Mouse (Mus musculus) forebrain, embryonic 11.5 days (tissue): ENCODE data around the gene Rufy3. TPM values are rescaled to one million over a fixed set of nuclear protein-coding genes. Genes with fewer than 3 reads are reported as not detected.

ENCODE experiments used
- ATAC-seq: fragments of 200-750 bp; cut with Nextera tagmentation; replicated peaks from 2 replicates; pipeline ENCODE4 v1.8.0; 2017; ENCODE audit warnings: moderate TSS enrichment; ENCODE audit not compliant: low FRiP score
- DNase-seq: peaks from one replicate; pipeline ENCODE4 v3.0.0-alpha.2; 2017; ENCODE audit warnings: low spot score
- H3K27ac ChIP-seq: fragments of 300-500 bp; sonication (generic); 2 replicates; pipeline ENCODE4 v1.5.1; 2014; ENCODE audit warnings: low read depth, low read length
- H3K27me3 ChIP-seq: fragments of 300-500 bp; sonication (generic); 2 replicates; pipeline ENCODE4 v1.6.1; 2014; ENCODE audit warnings: mild to moderate bottlenecking, low read length, mixed read lengths; ENCODE audit not compliant: control insufficient read depth, insufficient read depth
- H3K36me3 ChIP-seq: fragments of 300-500 bp; sonication (generic); 2 replicates; pipeline ENCODE4 v1.6.1; 2014; ENCODE audit warnings: mild to moderate bottlenecking, low read length, moderate library complexity, mixed read lengths; ENCODE audit not compliant: control insufficient read depth, insufficient read depth
- H3K4me1 ChIP-seq: fragments of 300-500 bp; sonication (generic); replicated peaks from 2 replicates; pipeline ENCODE4 v1.6.1; 2014; ENCODE audit warnings: low read length, mixed read lengths; ENCODE audit not compliant: control insufficient read depth, insufficient read depth
- H3K4me2 ChIP-seq: fragments of 300-500 bp; sonication (generic); 2 replicates; pipeline ENCODE4 v1.6.1; 2014; ENCODE audit warnings: low read depth, mild to moderate bottlenecking, low read length, moderate library complexity, mixed read lengths; ENCODE audit not compliant: severe bottlenecking
- H3K4me3 ChIP-seq: fragments of 300-500 bp; sonication (generic); 2 replicates; pipeline ENCODE4 v1.5.1; 2014; ENCODE audit warnings: low read depth, low read length
- H3K9ac ChIP-seq: fragments of 300-500 bp; sonication (generic); 2 replicates; pipeline ENCODE4 v1.6.1; 2014; ENCODE audit warnings: low read length
- H3K9me3 ChIP-seq: fragments of 300-500 bp; sonication (generic); 2 replicates; pipeline ENCODE4 v1.6.1; 2016; ENCODE audit warnings: low read length, mixed read lengths; ENCODE audit not compliant: control insufficient read depth
- WGBS: fragments of 180-500 bp; shearing (Covaris S2); extraction: QIAGEN DNeasy Blood & Tissue Kit; methylation state at CpG from one replicate; pipeline ENCODE4 v1.1.7; 2014; 5-methylcytosine and 5-hydroxymethylcytosine counted together
- polyA plus RNA-seq: library from polyadenylated mRNA; unstranded; fragments of >200 nt; fragmentation: Nextera tagmentation; extraction: Ambion mirVana; gene quantifications from 2 replicates; pipeline ENCODE4 v1.2.1, GENCODE M21; 2014

Gene Rufy3
- polyA plus RNA-seq, 1 experiment from 2014 or later, result 96.9 TPM

DNA sequence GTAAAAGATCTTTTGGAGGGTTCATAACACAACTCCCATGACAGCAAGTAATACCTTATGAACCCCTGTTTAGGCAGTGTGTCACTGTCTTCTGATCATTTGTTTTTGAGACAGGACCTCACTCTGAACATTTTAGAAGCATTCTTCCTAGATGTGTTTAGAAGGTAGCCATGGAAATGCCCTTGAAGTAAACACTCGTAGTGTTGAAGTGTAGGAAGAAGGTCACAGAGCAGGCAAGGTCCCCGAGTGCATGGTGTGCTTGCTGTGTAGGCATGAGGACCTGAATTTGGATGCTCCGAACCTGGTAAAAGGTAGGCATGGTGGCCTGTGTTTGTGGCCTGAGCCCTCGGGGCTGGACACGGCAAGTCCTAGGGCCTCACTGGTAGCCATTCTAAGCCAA is 66.7 kb downstream of the Rufy3 start:
- Histone ChIP-seq H3K9ac (no peak overlapping the region), H3K36me3 (peaks cover 6% of the 10 kb centered on the region; the same call in 1 of the 2 replicates), H3K27me3 (no peaks in the 10 kb centered on the region), H3K4me2 (no peak overlapping the region), H3K4me3 (no peak overlapping the region), H3K9me3 (no peaks in the 10 kb centered on the region), H3K27ac (no peak overlapping the region), H3K4me1 (no peaks in the 10 kb centered on the region)
- WGBS, result 91% methylated on average over 5 of the region's 5 CpGs
- ATAC-seq, result no peak
- no peak for DNase-seq

DNA sequence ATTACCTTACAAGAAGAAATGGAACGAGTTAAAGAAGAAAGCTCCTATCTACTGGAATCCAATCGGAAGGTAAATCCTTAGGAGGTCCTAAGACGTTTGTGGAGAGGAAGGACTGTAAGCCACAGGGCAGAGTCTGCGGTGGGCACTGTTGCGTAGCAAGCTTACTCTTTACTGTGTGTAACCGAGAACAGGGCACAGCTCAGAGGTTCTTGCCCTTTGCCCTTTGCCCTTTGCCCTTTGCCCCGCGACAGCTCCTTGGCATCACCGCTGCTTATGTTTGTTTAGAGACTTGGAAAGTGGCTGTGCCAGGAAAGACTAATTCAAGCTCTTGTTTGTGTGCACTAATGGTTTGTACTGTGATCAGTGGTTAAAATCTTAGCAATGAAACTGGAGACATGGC is 67.6 kb downstream of the Rufy3 start:
- no peak overlapping the region for H3K4me2 ChIP-seq
- 83% methylated on average over 9 of the region's 9 CpGs for WGBS
- H3K27ac ChIP-seq, result no peak overlapping the region
- peaks cover 9% of the 10 kb centered on the region; the same call in 1 of the 2 replicates for H3K36me3 ChIP-seq
- ATAC-seq (no peak), DNase-seq (no peak)
- H3K4me1 ChIP-seq, result no peaks in the 10 kb centered on the region
- H3K27me3 ChIP-seq, result no peaks in the 10 kb centered on the region
- no peaks in the 10 kb centered on the region for H3K9me3 ChIP-seq
- no peak overlapping the region for H3K4me3 ChIP-seq
- no peak overlapping the region for H3K9ac ChIP-seq

DNA sequence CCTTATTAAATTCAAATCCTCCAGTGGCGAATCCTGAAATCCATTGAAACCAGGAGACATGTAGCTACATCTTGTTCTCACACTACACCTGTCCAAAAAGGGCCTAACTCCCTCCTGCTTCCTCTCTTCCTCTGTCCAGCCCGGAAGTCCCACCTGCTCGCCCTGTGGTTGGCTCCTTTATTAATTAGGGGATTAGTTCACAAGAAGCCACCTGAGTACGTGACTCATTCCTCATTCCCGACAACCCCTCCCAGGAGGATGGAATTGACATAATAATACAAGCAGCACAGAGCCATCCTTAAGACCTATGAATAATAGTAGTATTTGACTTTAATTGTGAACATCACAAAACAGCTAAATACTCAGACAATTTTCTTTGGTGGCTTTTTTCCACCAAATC is 69.2 kb downstream of the Rufy3 start:
- Histone ChIP-seq H3K4me3 (no peak overlapping the region), H3K27ac (no peak overlapping the region), H3K4me2 (no peak overlapping the region), H3K9me3 (no peaks in the 10 kb centered on the region), H3K9ac (no peak overlapping the region), H3K27me3 (no peaks in the 10 kb centered on the region), H3K4me1 (no peaks in the 10 kb centered on the region), H3K36me3 (peaks cover 8% of the 10 kb centered on the region; the same call in 1 of the 2 replicates)
- WGBS, result 88% methylated on average over 5 of the region's 5 CpGs
- no peak for ATAC-seq
- no peak for DNase-seq

DNA sequence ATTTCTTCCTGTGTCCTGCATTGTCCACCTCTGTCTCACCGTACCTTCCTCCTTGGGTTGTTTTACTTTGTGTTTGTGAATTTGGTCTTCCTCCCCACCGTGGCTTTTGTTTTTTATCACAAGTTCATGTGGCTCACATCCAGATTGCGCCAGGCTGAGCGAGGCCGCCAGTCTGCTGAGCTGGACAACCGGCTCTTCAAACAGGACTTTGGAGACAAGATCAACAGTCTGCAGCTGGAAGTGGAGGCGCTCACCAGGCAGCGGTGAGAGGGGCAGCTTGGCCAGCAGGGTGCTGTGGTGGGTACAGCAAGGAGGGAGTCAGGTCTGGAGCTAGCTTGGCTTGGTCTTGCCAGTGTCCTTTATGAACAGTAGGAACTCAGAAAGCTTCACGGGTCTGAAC is 77.9 kb downstream of the Rufy3 start:
- no peak for DNase-seq
- ATAC-seq, result no peak
- WGBS, result 90% methylated on average over 9 of the region's 9 CpGs
- no peak overlapping the region for H3K9ac ChIP-seq
- H3K9me3 ChIP-seq, result no peaks in the 10 kb centered on the region
- H3K27me3 ChIP-seq, result no peaks in the 10 kb centered on the region
- peaks cover 10% of the 10 kb centered on the region; the same call in 1 of the 2 replicates for H3K36me3 ChIP-seq
- no peak overlapping the region for H3K4me2 ChIP-seq
- no peaks in the 10 kb centered on the region for H3K4me1 ChIP-seq
- H3K27ac ChIP-seq, result no peak overlapping the region
- H3K4me3 ChIP-seq, result no peak overlapping the region

DNA sequence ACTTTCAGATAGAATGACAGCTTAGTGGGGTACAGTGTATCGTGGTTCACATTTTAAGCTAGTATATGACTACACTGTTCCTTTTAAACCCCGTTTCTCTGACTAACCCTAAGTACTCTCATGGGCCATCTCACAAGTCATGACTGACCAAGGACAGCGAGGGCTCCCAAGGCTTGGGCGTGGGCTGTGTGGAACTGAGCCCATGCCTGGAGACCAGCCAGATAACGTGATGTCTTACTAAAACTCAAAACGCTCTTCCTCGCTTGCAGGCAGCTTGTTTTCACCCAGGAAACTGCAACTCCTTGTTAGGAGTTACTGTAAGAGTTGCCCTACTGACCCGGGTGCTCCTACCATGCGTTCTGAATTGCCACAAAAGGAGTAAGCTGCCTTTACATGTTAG is 78.7 kb downstream of the Rufy3 start:
- no peaks in the 10 kb centered on the region for H3K4me1 ChIP-seq
- no peaks in the 10 kb centered on the region for H3K27me3 ChIP-seq
- H3K36me3 ChIP-seq, result peaks cover 10% of the 10 kb centered on the region; the same call in 1 of the 2 replicates
- no peak overlapping the region for H3K27ac ChIP-seq
- no peak overlapping the region for H3K4me3 ChIP-seq
- H3K9me3 ChIP-seq, result no peaks in the 10 kb centered on the region
- no peak overlapping the region for H3K4me2 ChIP-seq
- DNase-seq (no peak), ATAC-seq (no peak)
- no peak overlapping the region for H3K9ac ChIP-seq
- 94% methylated on average over 9 of the region's 9 CpGs for WGBS

DNA sequence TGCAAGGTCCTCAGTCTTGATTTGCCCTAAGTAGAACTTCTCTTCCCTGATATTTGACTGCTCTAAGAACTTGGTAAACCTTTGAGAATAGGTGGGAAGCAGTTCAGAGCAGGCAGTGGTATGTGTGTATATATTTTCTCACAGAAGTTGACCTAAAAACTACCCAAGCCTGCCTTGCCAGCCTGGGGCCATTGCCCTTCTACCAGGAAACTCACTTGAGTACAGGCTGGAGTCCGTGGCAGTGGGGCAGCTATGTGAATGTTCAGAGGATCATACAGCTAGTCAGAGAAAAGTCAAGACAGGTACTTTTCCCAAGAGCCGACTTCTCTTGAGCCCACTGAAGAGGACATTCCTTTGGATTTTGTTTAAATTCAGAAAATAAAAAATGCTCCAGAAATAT is 80.1 kb downstream of the Rufy3 start:
- no peak overlapping the region for H3K4me3 ChIP-seq
- no peaks in the 10 kb centered on the region for H3K4me1 ChIP-seq
- H3K27ac ChIP-seq, result no peak overlapping the region
- H3K36me3 ChIP-seq, result peaks cover 15% of the 10 kb centered on the region; the same call in 1 of the 2 replicates
- no peaks in the 10 kb centered on the region for H3K9me3 ChIP-seq
- no peaks in the 10 kb centered on the region for H3K27me3 ChIP-seq
- DNase-seq (no peak), ATAC-seq (no peak)
- H3K9ac ChIP-seq, result no peak overlapping the region
- 90% methylated on average over 2 of the region's 2 CpGs for WGBS
- no peak overlapping the region for H3K4me2 ChIP-seq

DNA sequence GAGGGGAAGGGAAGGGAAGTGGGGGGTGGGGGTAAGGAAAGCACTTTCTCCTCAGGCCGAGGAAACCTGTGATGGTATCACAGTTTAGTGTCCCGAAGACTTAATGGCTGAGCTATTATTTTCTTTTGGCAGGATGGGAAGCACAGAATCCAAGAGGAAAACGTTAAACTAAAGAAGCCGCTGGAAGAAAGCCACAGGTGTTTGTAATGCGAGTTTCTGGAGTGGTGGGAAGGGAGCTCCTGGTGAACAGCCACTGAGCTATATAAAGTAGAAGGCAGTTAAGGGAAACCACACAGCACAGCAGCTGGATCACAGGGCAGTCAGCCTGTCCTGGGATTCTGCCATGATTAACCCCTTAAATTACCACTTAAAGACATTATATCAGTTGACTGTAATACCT is 80.6 kb downstream of the Rufy3 start:
- H3K4me3 ChIP-seq, result no peak overlapping the region
- H3K4me1 ChIP-seq, result no peaks in the 10 kb centered on the region
- no peaks in the 10 kb centered on the region for H3K27me3 ChIP-seq
- H3K9me3 ChIP-seq, result no peaks in the 10 kb centered on the region
- 82% methylated on average over 5 of the region's 5 CpGs for WGBS
- ATAC-seq (no peak), DNase-seq (no peak)
- H3K36me3 ChIP-seq, result peaks cover 16% of the 10 kb centered on the region
- no peak overlapping the region for H3K9ac ChIP-seq
- no peak overlapping the region for H3K27ac ChIP-seq
- no peak overlapping the region for H3K4me2 ChIP-seq

DNA sequence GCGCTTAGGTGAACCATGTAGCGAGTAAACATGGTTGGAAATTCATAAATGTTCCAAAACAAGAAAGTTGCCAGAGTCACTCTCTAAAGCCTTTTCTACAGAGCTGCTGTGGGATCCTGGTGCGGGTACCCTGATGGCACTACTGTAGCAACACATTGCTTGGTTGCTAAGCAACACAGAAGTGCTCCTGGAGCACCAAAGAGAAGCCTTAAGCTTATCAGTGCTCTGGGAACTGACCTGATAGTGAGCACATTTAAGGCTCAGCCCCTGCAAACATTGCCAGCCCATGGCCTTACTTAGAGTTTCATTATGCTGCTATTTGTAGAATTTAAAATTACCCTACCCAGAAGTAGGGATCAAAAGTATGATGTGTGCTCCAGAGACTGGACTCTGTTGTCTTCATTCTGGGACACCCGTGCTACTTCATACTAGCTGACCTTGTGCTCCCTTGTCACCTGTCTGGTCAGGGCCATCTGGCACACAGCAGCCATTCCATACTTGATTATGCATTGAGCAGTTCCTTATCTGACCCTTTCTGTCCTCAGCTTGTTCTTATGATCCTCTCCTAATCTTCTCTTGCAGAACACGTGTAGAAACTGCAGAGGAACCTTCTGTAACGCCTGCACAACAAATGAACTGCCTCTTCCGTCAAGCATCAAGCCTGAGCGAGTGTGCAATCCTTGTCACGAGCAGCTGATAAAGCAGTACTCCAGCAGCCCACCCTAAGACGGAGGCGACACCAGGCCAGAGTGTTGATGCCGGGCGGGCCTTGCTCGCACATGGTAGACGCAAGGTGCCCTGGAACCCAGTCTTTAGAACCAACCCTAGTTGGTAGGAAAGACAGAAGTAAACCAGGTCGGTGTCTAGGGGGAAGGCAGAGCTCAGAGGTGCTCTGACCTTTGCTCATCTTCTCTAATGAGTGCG is 84.7 kb downstream of the Rufy3 start:
- DNase-seq, result no peak
- H3K27ac ChIP-seq, result no peak overlapping the region

DNA sequence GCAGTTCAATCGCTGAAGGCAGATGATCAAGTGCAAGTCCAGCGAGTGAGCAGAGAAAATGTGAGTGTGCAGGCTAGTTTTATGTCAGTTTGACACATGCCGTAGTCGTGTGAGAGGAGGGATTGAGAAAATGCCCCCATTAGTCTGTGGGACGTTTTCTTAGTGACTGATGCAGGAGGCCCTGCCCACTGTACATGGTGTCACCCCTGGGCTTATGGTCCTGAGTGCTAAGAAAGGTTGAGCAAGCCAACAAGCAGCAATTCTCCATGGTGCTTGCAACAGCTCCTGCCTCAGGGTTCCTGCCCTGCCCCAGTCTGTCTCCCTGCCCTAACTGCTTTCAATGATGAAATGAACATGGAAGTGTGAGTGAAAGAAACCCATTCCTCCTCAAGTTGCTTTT is 87.7 kb downstream of the Rufy3 start:
- Histone ChIP-seq H3K9ac (no peak overlapping the region), H3K36me3 (peaks cover 13% of the 10 kb centered on the region), H3K4me3 (no peak overlapping the region), H3K27me3 (no peaks in the 10 kb centered on the region), H3K4me1 (no peaks in the 10 kb centered on the region), H3K9me3 (no peaks in the 10 kb centered on the region), H3K27ac (no peak overlapping the region), H3K4me2 (no peak overlapping the region)
- WGBS, result 92% methylated on average over 5 of the region's 5 CpGs
- ATAC-seq (no peak), DNase-seq (no peak)

More for the DNA sequence above, 84.7 kb downstream of the Rufy3 start:
- Histone ChIP-seq H3K4me3 (no peak overlapping the region), H3K36me3 (peaks cover 23% of the 10 kb centered on the region), H3K4me2 (no peak overlapping the region), H3K4me1 (no peaks in the 10 kb centered on the region), H3K27me3 (no peaks in the 10 kb centered on the region), H3K9ac (no peak overlapping the region), H3K9me3 (no peaks in the 10 kb centered on the region)
- ATAC-seq, result no peak
- 92% methylated on average over 17 of the region's 17 CpGs for WGBS
